Mouse (Mus musculus) heart, embryonic 10.5 days (tissue): Measurements from ENCODE around the gene Defb19. TPM values are rescaled to one million over a fixed set of nuclear protein-coding genes. Genes with fewer than 3 reads are reported as not detected.

Experiments used
- polyA plus RNA-seq: library from polyadenylated mRNA; unstranded; fragments of >200 nt; fragmentation: Nextera tagmentation; extraction: Ambion mirVana; gene quantifications from 2 replicates; pipeline ENCODE4 v1.2.1, GENCODE M21; 2016

Defb19 gene
- polyA plus RNA-seq, 1 experiment from 2014 or later, result 0.40 TPM

Other genes with a start within 250 kb of the Defb19 start
- 88.0 and 89.3 TPM in 2 replicates for gene Rbck1, start 247.7 kb downstream of the Defb19 start, polyA plus RNA-seq
- 5.1 and 5.3 TPM in 2 replicates for gene Trib3, start 236.3 kb downstream of the Defb19 start, polyA plus RNA-seq
- gene Nrsn2, start 203.7 kb downstream of the Defb19 start, polyA plus RNA-seq, result 3.1 and 3.3 TPM in 2 replicates
- 6.7 and 10.5 TPM in 2 replicates for gene Sox12, start 182.2 kb downstream of the Defb19 start, polyA plus RNA-seq
- gene Zcchc3, start 165.3 kb downstream of the Defb19 start, polyA plus RNA-seq, result 50.6 and 71.3 TPM in 2 replicates
- 1.2 and 1.4 TPM in 2 replicates for gene 6820408C15Rik, start 164.7 kb downstream of the Defb19 start, polyA plus RNA-seq
- gene Defb23, start 115.7 kb downstream of the Defb19 start, polyA plus RNA-seq, result not detected in 2 replicates
- not detected in 2 replicates for gene Defb20, start 103.2 kb downstream of the Defb19 start, polyA plus RNA-seq
- not detected in 2 replicates for gene Defb22, start 90.2 kb downstream of the Defb19 start, polyA plus RNA-seq
- not detected in 2 replicates for gene Defb26, start 68.6 kb downstream of the Defb19 start, polyA plus RNA-seq
- gene Defb28, start 62.1 kb downstream of the Defb19 start, polyA plus RNA-seq, result not detected in 2 replicates
- gene Defb29, start 40.2 kb downstream of the Defb19 start, polyA plus RNA-seq, result not detected in 2 replicates
- not detected in 2 replicates for gene Gm17416, start 11.0 kb downstream of the Defb19 start, polyA plus RNA-seq
- gene Defb21, start 7.6 kb downstream of the Defb19 start, polyA plus RNA-seq, result not detected in 2 replicates
- not detected in 2 replicates for gene Defb45, start 19.1 kb upstream of the Defb19 start, polyA plus RNA-seq
- not detected in 2 replicates for gene Defb36, start 24.0 kb upstream of the Defb19 start, polyA plus RNA-seq
- gene Defb25, start 42.7 kb upstream of the Defb19 start, polyA plus RNA-seq, result 0.67 TPM in 1 of 2 replicates, not detected in the other
- gene Rem1, start 46.6 kb upstream of the Defb19 start, polyA plus RNA-seq, result 4.9 and 5.1 TPM in 2 replicates
- 84.1 and 103 TPM in 2 replicates for gene H13, start 89.1 kb upstream of the Defb19 start, polyA plus RNA-seq
- 28.0 and 33.2 TPM in 2 replicates for gene Mcts2, start 106.7 kb upstream of the Defb19 start, polyA plus RNA-seq
- 92.5 and 124 TPM in 2 replicates for gene Id1, start 155.9 kb upstream of the Defb19 start, polyA plus RNA-seq
- gene Cox4i2, start 173.9 kb upstream of the Defb19 start, polyA plus RNA-seq, result 18.8 and 21.1 TPM in 2 replicates